Mouse (Mus musculus): Measurements from ENCODE around the gene Nos1ap. TPM values are rescaled to one million over a fixed set of nuclear protein-coding genes. Genes with fewer than 3 reads are reported as not detected.

Nos1ap gene
- total RNA-seq, 4 experiments from 2014 or later, result 191 to 254 (median 220) TPM

- DNase-seq (ENCODE audit: low spot score in 2 of 2), result no peak
These were observed 218.4 kb downstream of the Nos1ap start for GRCm38 (mm10) chr1:170371191-170371792.

GRCm38 (mm10) chr1:170368864-170369263 is 220.8 kb downstream of the Nos1ap start:
- no peak for DNase-seq (ENCODE audit: low spot score in 2 of 2)

- no peak for DNase-seq (ENCODE audit: low spot score in 2 of 2)
These were observed 222.5 kb downstream of the Nos1ap start for GRCm38 (mm10) chr1:170366981-170367700.

GRCm38 (mm10) chr1:170363746-170364145 is 225.9 kb downstream of the Nos1ap start:
- no peak for DNase-seq (ENCODE audit: low spot score in 2 of 2)

GRCm38 (mm10) chr1:170360183-170360915 is 229.3 kb downstream of the Nos1ap start:
- no peak for DNase-seq (ENCODE audit: low spot score in 2 of 2)

GRCm38 (mm10) chr1:170353335-170353734 is 236.3 kb downstream of the Nos1ap start:
- DNase-seq (ENCODE audit: low spot score in 2 of 2), result no peak

GRCm38 (mm10) chr1:170351080-170351479 is 238.6 kb downstream of the Nos1ap start:
- DNase-seq (ENCODE audit: low spot score in 2 of 2), result no peak

GRCm38 (mm10) chr1:170346266-170346665 is 243.4 kb downstream of the Nos1ap start:
- DNase-seq (ENCODE audit: low spot score in 2 of 2), result no peak

- DNase-seq (ENCODE audit: low spot score in 2 of 2), result no peak
These were observed 245.8 kb downstream of the Nos1ap start for GRCm38 (mm10) chr1:170343906-170344305.

- no peak for DNase-seq (ENCODE audit: low spot score in 2 of 2)
These were observed 246.6 kb downstream of the Nos1ap start for GRCm38 (mm10) chr1:170343081-170343480.

GRCm38 (mm10) chr1:170339943-170340342 is 249.7 kb downstream of the Nos1ap start:
- no peak for DNase-seq (ENCODE audit: low spot score in 2 of 2)

GRCm38 (mm10) chr1:170332775-170333174 is 256.9 kb downstream of the Nos1ap start:
- DNase-seq (ENCODE audit: low spot score in 2 of 2), result no peak

- DNase-seq (ENCODE audit: low spot score in 2 of 2), result no peak
These were observed 257.7 kb downstream of the Nos1ap start for GRCm38 (mm10) chr1:170331926-170332325.

- no peak for DNase-seq (ENCODE audit: low spot score in 2 of 2)
These were observed 264.4 kb downstream of the Nos1ap start for GRCm38 (mm10) chr1:170325277-170325676.

- DNase-seq (ENCODE audit: low spot score in 2 of 2), result no peak
These were observed 265.3 kb downstream of the Nos1ap start for GRCm38 (mm10) chr1:170324312-170324711.

GRCm38 (mm10) chr1:170323001-170323400 is 266.7 kb downstream of the Nos1ap start:
- DNase-seq (ENCODE audit: low spot score in 2 of 2), result no peak

- DNase-seq (ENCODE audit: low spot score in 2 of 2), result no peak
These were observed 267.6 kb downstream of the Nos1ap start for GRCm38 (mm10) chr1:170322046-170322445.

- no peak for DNase-seq (ENCODE audit: low spot score in 2 of 2)
These were observed 278.2 kb downstream of the Nos1ap start for GRCm38 (mm10) chr1:170311431-170311830.

GRCm38 (mm10) chr1:170308503-170308902 is 281.2 kb downstream of the Nos1ap start, which contains the start of gene Spata46:
Gene Spata46, plus strand, starts transcription at chr1:170308803.
- DNase-seq (ENCODE audit: low spot score in 2 of 2), result no peak

- no peak for DNase-seq (ENCODE audit: low spot score in 2 of 2)
These were observed 283.4 kb downstream of the Nos1ap start, which contains the start of gene Gm7694 for GRCm38 (mm10) chr1:170306232-170306631. Gene Gm7694, minus strand, starts transcription at chr1:170306332.

- DNase-seq (ENCODE audit: low spot score in 2 of 2), result no peak
These were observed 284.7 kb downstream of the Nos1ap start for GRCm38 (mm10) chr1:170305002-170305401.

- DNase-seq (ENCODE audit: low spot score in 2 of 2), result no peak
These were observed 286.6 kb downstream of the Nos1ap start for GRCm38 (mm10) chr1:170303103-170303502.

Measured in layer of hippocampus, adult 8-10 months (tissue).